Mouse (Mus musculus): ENCODE data around the gene Tmie. TPM values are rescaled to one million over a fixed set of nuclear protein-coding genes. Genes with fewer than 3 reads are reported as not detected.
A peak's percentile ranks its signal among the peaks of the same experiment; 100 is the strongest.

The Tmie gene
- polyA plus RNA-seq, 1 experiment from 2014 or later, result 0.34 TPM

DNA sequence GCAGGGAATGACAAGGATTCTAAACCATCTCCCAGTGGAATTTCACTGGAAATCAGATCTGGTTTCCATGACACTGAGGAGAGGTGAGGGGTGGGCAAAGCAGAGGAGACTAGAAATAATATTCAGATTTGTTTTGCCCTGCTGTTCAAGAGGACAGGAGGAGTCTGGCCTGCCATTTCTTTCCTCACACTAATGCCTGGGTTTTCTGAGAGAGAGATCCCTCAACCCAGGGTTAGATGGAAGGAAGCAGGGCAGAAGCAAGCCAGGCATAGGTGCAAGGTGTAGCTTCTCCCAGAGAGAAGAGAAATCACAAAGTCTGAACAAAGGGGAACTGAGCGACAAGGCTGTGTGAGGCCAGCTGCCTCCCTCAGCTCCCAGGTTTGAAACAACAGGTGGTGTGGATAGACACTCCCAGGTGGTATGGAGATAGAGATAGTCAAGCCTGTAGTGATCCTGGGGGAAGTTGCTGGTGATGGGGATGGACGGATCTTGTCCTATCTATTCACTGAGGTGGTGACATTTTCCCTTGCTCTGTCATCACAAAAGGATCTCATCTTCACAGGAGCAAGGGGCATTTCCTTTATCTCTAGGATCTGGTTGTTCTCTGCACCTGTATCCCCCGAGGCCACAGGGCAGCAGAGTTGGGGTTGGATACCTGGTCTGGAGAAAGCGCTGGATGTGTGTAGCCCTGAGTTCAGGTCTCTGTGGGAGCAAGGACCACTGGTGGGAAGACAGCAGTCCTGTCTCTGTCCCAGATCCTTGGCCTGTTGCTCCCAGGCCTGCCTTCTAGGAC lies 28.1 kb upstream of the Tmie start:
- no peak overlapping the region for H3K4me2 ChIP-seq (replicated peaks; ENCODE audit: low read depth, low read length)
- no peaks in the 10 kb centered on the region for H3K9me3 ChIP-seq (ENCODE audit: control insufficient read depth, low read length)
- 91% methylated on average over 4 of the region's 4 CpGs for WGBS
- H3K4me1 ChIP-seq (replicated peaks; ENCODE audit: control insufficient read depth, insufficient read depth, low read length), result no peaks in the 10 kb centered on the region
- H3K27me3 ChIP-seq (ENCODE audit: control insufficient read depth, insufficient read depth, low read length), result no peaks in the 10 kb centered on the region
- H3K36me3 ChIP-seq (ENCODE audit: control insufficient read depth, insufficient read depth, low read length), result no peaks in the 10 kb centered on the region
- DNase-seq (ENCODE audit: low spot score), result no peak
- H3K27ac ChIP-seq (ENCODE audit: low read depth, low read length), result no peak overlapping the region
- no peak for ATAC-seq (ENCODE audit: low FRiP score)
- no peak overlapping the region for H3K9ac ChIP-seq (ENCODE audit: low read depth, low read length)
- H3K4me3 ChIP-seq (ENCODE audit: low read depth, low read length), result no peak overlapping the region

- ATAC-seq (ENCODE audit: low FRiP score), result no peak
- no peaks in the 10 kb centered on the region for H3K27me3 ChIP-seq (ENCODE audit: control insufficient read depth, insufficient read depth, low read length)
- H3K4me2 ChIP-seq (replicated peaks; ENCODE audit: low read depth, low read length), result no peak overlapping the region
- no peaks in the 10 kb centered on the region for H3K4me1 ChIP-seq (replicated peaks; ENCODE audit: control insufficient read depth, insufficient read depth, low read length)
- H3K9ac ChIP-seq (ENCODE audit: low read depth, low read length), result no peak overlapping the region
- H3K36me3 ChIP-seq (ENCODE audit: control insufficient read depth, insufficient read depth, low read length), result no peaks in the 10 kb centered on the region
- no peaks in the 10 kb centered on the region for H3K9me3 ChIP-seq (ENCODE audit: control insufficient read depth, low read length)
- no peak overlapping the region for H3K4me3 ChIP-seq (ENCODE audit: low read depth, low read length)
- DNase-seq (ENCODE audit: low spot score), result no peak
- 95% methylated on average over 11 of the region's 11 CpGs for WGBS
- H3K27ac ChIP-seq (ENCODE audit: low read depth, low read length), result no peak overlapping the region
Observed at GRCm38 (mm10) chr9:110907201-110907837, 27.4 kb upstream of the Tmie start.

DNA sequence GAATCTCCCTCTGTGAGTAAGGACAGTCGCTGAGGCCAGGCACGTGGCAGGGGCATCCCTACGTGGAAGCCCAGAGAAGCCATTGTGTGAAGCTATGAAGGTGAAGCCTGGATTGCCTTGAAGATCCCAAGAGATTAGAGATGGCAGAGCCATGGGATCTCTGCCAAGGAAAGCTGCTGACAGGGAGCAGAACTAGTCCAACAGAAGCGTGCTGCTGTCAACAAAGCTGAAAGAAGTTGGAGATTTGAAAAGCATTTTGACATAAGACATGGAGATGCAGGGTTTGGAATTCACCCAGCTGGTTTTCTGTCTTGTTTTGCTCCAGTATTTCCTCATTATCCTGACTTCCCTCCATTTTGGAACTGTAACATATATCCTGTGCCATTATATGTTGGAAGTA lies 22.4 kb upstream of the Tmie start:
- DNase-seq (ENCODE audit: low spot score) (no peak), ATAC-seq (ENCODE audit: low FRiP score) (no peak)
- H3K4me3 ChIP-seq (ENCODE audit: low read depth, low read length), result no peak overlapping the region
- no peaks in the 10 kb centered on the region for H3K36me3 ChIP-seq (ENCODE audit: control insufficient read depth, insufficient read depth, low read length)
- H3K27ac ChIP-seq (ENCODE audit: low read depth, low read length), result no peak overlapping the region
- H3K4me1 ChIP-seq (replicated peaks; ENCODE audit: control insufficient read depth, insufficient read depth, low read length), result no peaks in the 10 kb centered on the region
- no peak overlapping the region for H3K9ac ChIP-seq (ENCODE audit: low read depth, low read length)
- no peaks in the 10 kb centered on the region for H3K27me3 ChIP-seq (ENCODE audit: control insufficient read depth, insufficient read depth, low read length)
- 87% methylated on average over 4 of the region's 4 CpGs for WGBS
- H3K4me2 ChIP-seq (replicated peaks; ENCODE audit: low read depth, low read length), result no peak overlapping the region
- no peaks in the 10 kb centered on the region for H3K9me3 ChIP-seq (ENCODE audit: control insufficient read depth, low read length)

DNA sequence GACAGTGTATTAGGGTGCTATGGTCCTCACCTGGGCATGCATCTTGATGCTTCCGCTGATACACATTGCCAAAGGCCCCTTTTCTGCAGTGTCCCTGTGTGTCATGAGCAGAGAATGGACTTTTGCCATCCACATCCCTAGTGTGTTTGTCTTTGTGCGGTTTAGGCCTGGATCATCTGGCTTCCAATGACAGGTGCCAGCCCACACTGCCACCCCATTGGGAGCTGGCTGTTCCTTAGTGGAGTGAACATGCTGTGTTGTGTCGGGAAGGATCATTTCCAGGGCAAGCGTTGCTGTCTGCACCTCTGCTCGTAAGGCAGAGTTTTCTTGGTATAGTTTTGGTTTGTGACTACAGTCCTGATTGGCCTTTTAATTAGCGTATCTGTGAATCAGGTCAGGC lies 21.3 kb upstream of the Tmie start:
- ATAC-seq (ENCODE audit: low FRiP score), result no peak
- no peak overlapping the region for H3K4me2 ChIP-seq (replicated peaks; ENCODE audit: low read depth, low read length)
- H3K27me3 ChIP-seq (ENCODE audit: control insufficient read depth, insufficient read depth, low read length), result no peaks in the 10 kb centered on the region
- H3K9me3 ChIP-seq (ENCODE audit: control insufficient read depth, low read length), result no peaks in the 10 kb centered on the region
- no peak for DNase-seq (ENCODE audit: low spot score)
- H3K4me1 ChIP-seq (replicated peaks; ENCODE audit: control insufficient read depth, insufficient read depth, low read length), result peaks cover 3% of the 10 kb centered on the region; the same call in 1 of the 2 replicates
- H3K27ac ChIP-seq (ENCODE audit: low read depth, low read length), result no peak overlapping the region
- no peak overlapping the region for H3K4me3 ChIP-seq (ENCODE audit: low read depth, low read length)
- no peaks in the 10 kb centered on the region for H3K36me3 ChIP-seq (ENCODE audit: control insufficient read depth, insufficient read depth, low read length)
- H3K9ac ChIP-seq (ENCODE audit: low read depth, low read length), result no peak overlapping the region
- 88% methylated on average over 6 of the region's 6 CpGs for WGBS

- Histone ChIP-seq H3K36me3 (ENCODE audit: control insufficient read depth, insufficient read depth, low read length) (no peaks in the 10 kb centered on the region), H3K27me3 (ENCODE audit: control insufficient read depth, insufficient read depth, low read length) (no peaks in the 10 kb centered on the region), H3K9me3 (ENCODE audit: control insufficient read depth, low read length) (no peaks in the 10 kb centered on the region), H3K4me2 (replicated peaks; ENCODE audit: low read depth, low read length) (no peak overlapping the region), H3K9ac (ENCODE audit: low read depth, low read length) (no peak overlapping the region), H3K27ac (ENCODE audit: low read depth, low read length) (no peak overlapping the region), H3K4me1 (replicated peaks; ENCODE audit: control insufficient read depth, insufficient read depth, low read length) (peaks cover 6% of the 10 kb centered on the region; the same call in 1 of the 2 replicates), H3K4me3 (ENCODE audit: low read depth, low read length) (no peak overlapping the region)
- 76% methylated on average over 10 of the region's 10 CpGs for WGBS
- ATAC-seq (ENCODE audit: low FRiP score) (no peak), DNase-seq (ENCODE audit: low spot score) (no peak)
Observed at GRCm38 (mm10) chr9:110899451-110900008, 19.6 kb upstream of the Tmie start.

GRCm38 (mm10) chr9:110896595-110896994 lies 16.7 kb upstream of the Tmie start:
- no peak overlapping the region for H3K9ac ChIP-seq (ENCODE audit: low read depth, low read length)
- H3K36me3 ChIP-seq (ENCODE audit: control insufficient read depth, insufficient read depth, low read length), result no peaks in the 10 kb centered on the region
- peak; percentile 35 for DNase-seq (ENCODE audit: low spot score)
- no peaks in the 10 kb centered on the region for H3K27me3 ChIP-seq (ENCODE audit: control insufficient read depth, insufficient read depth, low read length)
- H3K27ac ChIP-seq (ENCODE audit: low read depth, low read length), result no peak overlapping the region
- peak; percentile 62 for ATAC-seq (ENCODE audit: low FRiP score)
- H3K4me2 ChIP-seq (replicated peaks; ENCODE audit: low read depth, low read length), result peak overlapping the region; percentile 11
- peaks cover 6% of the 10 kb centered on the region; the same call in 1 of the 2 replicates for H3K4me1 ChIP-seq (replicated peaks; ENCODE audit: control insufficient read depth, insufficient read depth, low read length)
- WGBS, result 5% methylated on average over 6 of the region's 6 CpGs
- no peaks in the 10 kb centered on the region for H3K9me3 ChIP-seq (ENCODE audit: control insufficient read depth, low read length)
- no peak overlapping the region for H3K4me3 ChIP-seq (ENCODE audit: low read depth, low read length)

DNA sequence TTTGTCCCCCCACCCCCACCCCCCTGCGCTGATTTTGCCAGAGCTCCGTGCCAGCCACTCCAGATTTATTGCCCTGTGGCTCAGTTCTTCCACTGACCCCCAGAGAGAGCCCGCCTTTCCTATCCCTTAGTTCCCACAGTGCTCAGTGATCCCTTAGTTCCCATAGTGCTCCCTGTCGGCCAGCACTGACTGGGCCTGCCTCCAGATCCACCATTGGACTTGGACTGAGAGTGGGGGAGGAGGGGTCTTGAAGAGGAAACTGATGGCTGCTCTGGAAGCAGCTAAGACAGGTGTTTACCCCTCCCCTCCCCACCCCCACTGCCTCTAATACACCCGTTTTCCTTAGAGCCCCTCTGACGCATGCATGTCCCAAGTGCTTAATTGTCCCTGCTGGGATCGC lies 16.1 kb upstream of the Tmie start:
- H3K36me3 ChIP-seq (ENCODE audit: control insufficient read depth, insufficient read depth, low read length), result no peaks in the 10 kb centered on the region
- 0 out of 2 replicates have a peak, but pooled peaks have one; percentile 36 for ATAC-seq (ENCODE audit: low FRiP score)
- no peak overlapping the region for H3K9ac ChIP-seq (ENCODE audit: low read depth, low read length)
- H3K4me1 ChIP-seq (replicated peaks; ENCODE audit: control insufficient read depth, insufficient read depth, low read length), result peaks cover 6% of the 10 kb centered on the region; the same call in 1 of the 2 replicates
- no peak overlapping the region for H3K4me3 ChIP-seq (ENCODE audit: low read depth, low read length)
- no peaks in the 10 kb centered on the region for H3K9me3 ChIP-seq (ENCODE audit: control insufficient read depth, low read length)
- no peaks in the 10 kb centered on the region for H3K27me3 ChIP-seq (ENCODE audit: control insufficient read depth, insufficient read depth, low read length)
- peak overlapping the region; percentile 11 for H3K4me2 ChIP-seq (replicated peaks; ENCODE audit: low read depth, low read length)
- no peak for DNase-seq (ENCODE audit: low spot score)
- no peak overlapping the region for H3K27ac ChIP-seq (ENCODE audit: low read depth, low read length)
- WGBS, result 27% methylated on average over 7 of the region's 7 CpGs

DNA sequence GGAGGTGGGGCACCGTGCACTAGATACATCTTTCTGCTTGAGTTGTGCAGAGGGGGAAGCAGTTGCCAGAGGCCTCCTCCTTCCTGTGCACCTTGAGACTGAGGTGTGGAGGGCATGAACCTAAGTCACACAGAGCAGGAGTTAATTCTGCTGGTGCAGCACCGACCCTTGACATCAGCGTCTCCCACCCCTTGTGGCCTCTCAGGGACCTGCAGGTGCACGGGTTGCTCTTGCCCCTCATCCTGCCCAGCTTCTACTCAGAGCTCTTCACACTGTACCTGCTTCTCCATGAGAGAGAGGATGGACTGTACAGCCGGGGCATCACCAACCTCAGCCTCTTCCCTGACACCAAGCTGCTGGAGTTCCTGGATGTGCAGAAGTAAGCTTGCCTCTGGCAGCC lies 15.6 kb upstream of the Tmie start:
- peaks cover 6% of the 10 kb centered on the region; the same call in 1 of the 2 replicates for H3K4me1 ChIP-seq (replicated peaks; ENCODE audit: control insufficient read depth, insufficient read depth, low read length)
- ATAC-seq (ENCODE audit: low FRiP score) (no peak), DNase-seq (ENCODE audit: low spot score) (no peak)
- no peaks in the 10 kb centered on the region for H3K9me3 ChIP-seq (ENCODE audit: control insufficient read depth, low read length)
- H3K4me3 ChIP-seq (ENCODE audit: low read depth, low read length), result no peak overlapping the region
- no peaks in the 10 kb centered on the region for H3K36me3 ChIP-seq (ENCODE audit: control insufficient read depth, insufficient read depth, low read length)
- H3K27me3 ChIP-seq (ENCODE audit: control insufficient read depth, insufficient read depth, low read length), result no peaks in the 10 kb centered on the region
- no peak overlapping the region for H3K27ac ChIP-seq (ENCODE audit: low read depth, low read length)
- no peak overlapping the region for H3K9ac ChIP-seq (ENCODE audit: low read depth, low read length)
- no peak overlapping the region for H3K4me2 ChIP-seq (replicated peaks; ENCODE audit: low read depth, low read length)
- WGBS, result 57% methylated on average over 5 of the region's 5 CpGs
